Mouse (Mus musculus) kidney, adult 9 months (tissue): ENCODE measurements around the gene Tenm3.

Experiments used
- DNase-seq: peaks from one replicate; pipeline ENCODE4 v3.0.0; 2022

Tenm3 gene

DNA sequence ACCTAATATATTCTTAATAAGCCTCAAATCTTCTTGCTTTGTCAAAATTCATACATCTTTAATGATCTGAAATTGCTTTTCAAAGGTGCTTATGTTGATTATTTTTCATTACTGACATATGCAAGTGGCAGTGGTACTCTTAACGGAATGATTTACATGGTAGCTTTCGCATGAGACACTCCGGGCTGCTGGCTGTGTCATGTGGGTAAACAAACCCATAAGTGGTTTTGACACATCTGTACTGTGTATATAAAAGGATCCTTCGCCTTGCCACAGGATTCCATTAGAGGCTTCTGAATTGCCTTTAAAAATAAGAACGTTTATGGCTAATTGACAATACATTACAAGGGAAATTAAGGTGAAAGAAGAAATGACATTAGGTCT lies 529.8 kb downstream of the Tenm3 start:
- DNase-seq: no peak

DNA sequence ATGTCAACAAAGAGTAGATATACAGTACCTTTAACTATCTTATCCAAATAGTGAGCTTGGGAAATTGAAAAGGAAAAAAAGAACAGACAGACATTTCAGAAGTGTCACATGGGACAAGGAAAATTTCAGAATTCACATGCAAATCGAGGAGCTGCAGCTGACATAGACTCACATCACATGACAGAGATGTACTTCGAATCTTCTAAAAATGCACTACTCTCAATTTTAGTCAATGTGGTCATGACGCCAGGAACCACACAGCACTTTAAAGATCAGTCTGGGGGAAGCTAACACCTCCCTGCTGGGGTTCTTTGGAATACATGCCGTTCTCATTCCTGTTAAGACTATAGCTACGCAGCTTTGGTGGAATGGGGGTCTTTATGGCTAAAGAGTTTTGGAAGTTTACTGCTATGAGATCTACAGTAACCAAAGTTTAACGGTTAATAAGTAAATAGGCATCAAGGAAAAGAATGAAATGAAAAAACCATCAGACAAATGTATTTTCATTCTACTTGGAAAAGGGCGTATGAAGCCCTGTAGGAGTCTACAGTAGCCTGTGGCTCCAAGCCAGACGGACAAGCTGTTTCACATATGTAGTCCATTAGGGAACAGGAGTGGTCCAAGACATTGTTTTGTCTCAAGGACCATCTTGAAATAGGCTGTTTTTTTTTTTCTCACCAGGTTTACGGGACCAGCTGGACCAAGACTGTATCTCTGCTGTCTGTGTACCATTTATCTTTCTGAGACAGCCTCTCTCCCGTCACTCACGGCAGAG lies 530.4 kb downstream of the Tenm3 start:
- DNase-seq: no peak

DNA sequence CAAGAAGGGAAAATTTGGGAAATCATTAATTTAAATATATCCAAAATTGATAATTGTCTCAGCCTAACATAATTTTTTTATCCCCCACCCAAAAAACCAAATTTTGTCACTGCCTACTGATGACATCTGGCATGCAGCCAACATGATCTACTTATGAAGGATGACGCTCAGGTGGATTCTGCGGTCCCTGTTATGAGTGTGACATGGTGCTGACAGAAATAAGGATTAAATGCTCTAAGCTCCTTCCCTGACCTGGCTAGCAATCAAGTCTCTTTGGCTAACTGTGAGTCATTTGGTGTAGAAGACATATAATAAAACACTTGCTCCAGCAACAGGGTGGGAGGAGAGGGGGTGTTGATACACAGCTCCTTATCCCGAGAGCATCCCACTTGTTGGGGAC lies 532.0 kb downstream of the Tenm3 start:
- DNase-seq: no peak

DNA sequence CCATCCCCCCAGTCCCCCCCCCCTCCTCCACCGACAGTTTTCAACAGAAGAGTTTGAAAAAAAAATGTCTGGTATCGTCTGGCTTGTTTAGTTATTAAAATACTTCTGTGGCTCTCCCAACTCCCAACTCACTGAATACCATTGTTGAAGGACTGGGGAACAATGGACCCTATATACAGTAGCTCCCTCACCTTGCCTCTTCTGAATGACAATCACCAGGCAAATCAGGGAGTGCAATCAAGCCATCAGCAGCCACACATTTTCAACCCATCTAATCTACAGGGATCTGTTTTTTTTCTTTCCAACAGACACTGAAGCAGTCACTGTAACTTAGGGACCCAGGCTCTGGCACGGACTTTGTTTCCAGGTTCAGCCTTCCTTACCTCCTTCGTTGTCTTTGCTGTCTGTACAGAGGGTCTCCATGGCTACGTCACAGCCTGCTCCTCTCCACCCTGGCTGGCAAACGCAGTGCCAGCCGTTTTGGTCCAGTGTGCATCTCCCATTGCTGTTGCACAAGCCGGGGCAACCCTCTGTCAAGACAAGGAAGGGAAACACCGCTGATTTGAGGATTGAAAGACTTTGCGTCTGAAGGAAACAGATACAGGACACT lies 533.4 kb downstream of the Tenm3 start:
- DNase-seq: no peak

DNA sequence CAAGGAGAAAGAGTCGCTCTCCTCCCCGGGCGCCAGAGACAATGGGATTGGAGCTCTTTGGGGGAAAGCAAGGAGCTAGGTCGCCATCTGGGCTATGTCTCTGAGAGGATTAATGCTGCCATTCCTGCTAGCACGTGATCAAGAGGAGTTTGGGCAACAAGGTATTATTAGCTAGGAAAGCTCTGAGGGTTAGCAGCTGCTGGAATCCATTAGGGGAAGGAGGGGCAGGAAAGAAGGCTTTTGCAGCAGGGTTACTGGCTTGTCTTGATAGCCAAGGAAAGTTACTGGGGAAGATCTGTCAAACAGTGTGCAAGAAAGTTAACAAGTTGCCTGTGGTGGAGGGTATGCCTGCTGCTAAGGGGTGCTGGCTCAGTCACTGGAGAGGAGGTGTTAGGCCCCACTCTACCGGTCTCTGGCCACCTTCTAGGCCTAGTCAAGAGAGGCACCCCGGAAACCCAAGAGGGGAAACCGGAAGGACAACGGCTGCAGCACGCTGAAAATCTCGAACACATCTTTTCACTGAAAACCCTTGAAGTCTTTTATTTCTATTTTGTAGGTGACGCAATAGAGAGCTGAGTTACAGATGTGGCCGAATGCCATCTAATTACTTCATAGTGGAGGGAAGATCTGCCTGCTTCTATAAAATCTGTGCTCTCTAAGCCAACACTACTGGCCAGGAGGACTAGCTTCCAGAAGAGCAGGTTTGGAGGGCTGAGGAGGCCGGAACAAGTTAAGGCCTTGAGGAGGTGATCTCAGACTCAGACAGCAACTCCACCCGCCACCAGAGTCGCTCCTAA lies 534.4 kb downstream of the Tenm3 start:
- DNase-seq: no peak

DNA sequence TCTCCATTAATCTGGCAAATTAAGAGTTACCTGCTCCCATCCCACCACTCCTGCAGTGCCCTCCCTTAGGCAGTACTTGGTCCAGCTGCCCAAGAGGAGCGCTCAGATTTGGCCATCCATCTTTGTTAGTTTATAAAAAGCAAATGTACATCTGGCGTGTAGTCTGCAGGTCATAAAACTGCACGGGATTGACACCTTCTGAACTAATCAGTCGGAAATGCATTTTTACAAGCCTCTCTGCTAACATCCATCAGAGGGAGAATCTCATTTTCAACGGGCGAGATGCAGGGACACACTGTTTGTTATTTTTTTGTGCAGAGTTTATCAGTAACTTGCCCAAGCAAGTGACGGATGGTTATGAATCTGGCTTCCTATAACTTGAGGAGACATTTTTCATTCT lies 539.5 kb downstream of the Tenm3 start:
- DNase-seq: no peak

DNA sequence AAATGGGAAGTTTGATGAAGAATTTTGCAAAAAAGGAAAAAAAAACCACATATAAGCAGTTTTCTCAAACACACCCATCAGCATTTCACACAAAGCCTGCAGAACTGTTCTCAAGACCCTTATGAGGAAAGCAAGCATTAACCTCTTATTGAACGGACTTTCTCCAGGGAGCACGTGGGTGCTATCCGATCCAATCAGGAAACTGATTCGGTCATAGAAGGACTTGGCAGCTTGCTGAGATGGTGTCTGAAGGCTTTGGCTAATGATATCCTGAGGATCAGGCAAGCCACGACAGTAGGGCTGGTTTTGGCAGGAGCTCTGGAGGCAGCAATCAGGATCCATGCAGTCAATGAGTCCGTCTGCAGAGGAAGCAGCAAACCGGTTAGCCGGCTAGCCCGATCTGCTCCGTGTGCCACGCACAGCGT lies 543.1 kb downstream of the Tenm3 start:
- no peak for DNase-seq

DNA sequence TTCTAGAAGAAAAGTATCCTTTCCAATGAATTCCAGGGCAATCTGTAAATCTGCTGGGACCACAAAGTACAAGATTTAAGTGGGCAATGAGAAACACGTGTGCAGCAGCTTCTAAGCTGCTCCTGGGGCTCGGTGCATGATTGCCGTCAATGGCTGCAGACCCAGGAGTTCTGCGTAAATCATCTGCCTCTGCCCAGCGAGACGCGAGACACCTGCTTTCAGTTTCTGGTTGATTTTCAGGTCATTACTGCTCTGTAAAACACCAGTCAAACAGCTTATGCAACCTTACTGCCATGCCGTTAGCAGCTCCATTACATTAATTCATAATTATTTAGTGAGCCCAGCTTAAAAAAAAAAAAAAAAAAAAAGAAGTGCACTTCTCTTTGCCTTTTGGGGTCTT lies 543.7 kb downstream of the Tenm3 start:
- DNase-seq: no peak

DNA sequence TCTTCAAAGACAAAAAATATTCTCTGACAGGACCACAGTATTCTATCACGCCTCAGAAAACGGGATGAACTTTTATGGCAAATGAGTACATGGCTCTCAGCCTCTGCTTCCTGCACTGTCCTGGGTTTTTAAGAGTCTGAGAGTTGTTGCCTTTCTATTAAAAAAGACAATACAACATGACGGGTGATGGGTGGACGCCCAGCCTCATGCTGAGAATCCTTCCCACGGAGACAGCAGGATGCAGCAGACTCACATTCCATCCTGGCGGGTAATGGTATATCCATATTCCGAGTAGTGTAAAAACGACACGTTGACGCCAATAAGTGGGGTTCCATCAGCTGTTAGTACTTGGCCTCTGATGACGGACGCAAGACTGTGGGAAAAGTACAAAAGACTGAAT lies 544.4 kb downstream of the Tenm3 start:
- no peak for DNase-seq

DNA sequence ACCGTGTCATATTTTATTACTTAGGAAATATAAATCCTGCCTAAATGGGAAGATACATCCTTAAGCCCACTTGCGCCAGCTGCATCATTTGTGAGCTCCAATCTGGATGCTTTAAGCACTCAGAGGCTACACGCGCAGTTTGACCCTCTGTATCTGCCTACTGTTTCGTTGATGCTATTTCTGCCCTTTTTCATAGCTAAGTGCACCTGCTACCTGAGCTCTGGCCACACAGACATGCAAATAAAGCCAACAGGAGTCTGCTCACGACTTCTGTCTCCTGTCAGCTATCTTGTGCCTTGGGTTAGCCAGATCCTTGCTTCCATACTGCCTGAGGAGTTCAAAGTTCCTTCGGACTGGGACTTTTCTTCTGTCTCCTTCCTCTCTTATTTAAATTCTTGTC lies 547.4 kb downstream of the Tenm3 start:
- DNase-seq: no peak

DNA sequence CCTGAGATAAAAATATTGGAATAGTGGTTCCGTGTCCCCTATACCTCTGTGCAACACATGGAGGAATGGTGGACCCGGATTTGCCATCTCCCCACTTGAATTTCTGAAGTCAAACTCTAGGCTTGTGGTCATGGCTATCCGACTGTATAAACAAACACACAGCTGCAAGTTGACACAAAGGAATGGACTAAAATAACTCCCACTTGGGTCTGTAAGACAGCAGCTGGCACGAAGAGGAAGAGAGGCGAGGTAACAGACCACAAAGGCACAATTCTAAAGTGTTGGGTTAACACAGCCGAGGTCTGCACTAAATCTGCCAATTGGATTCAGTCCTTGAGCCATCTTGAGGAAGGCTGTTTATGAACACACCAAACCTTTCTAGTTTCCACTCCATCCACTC lies 548.2 kb downstream of the Tenm3 start:
- DNase-seq: no peak

DNA sequence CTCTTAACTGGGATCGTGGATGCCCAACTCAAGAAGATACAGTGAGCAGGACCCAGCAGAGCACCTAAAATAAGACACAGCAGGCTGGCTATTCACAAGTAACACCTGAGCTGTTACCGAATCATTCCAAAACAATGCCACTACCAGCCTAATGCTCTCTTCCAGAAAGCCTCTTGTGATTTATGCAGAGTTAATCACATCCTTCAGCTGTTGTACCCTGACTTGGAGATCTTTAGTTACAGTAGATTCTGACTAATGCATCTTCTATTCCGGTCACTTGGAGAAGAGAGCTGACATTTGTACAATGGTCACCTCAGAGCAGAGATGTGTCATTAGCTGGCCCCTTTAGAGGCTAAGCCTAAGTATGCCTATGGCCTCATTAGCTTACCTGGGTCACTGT lies 550.0 kb downstream of the Tenm3 start:
- DNase-seq: no peak

DNA sequence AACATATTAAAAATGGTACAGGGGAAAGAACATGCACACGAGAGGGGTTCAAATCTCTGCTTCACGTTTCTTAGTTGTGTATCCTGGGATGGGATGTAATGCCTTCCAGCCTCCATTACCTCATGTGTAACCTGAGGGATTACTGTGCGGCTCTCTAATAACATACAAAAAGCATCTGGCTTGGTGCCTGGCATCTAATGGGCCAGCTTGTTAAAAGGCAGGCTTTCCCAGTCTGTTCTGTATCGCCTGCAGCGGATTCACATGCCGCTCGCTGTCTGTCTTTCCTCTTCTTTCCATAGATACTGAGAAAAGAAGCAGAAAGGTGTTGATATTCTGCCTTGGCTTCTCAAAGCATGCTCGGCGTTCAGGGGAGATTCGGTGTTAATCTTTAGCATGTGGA lies 558.3 kb downstream of the Tenm3 start:
- DNase-seq: no peak

DNA sequence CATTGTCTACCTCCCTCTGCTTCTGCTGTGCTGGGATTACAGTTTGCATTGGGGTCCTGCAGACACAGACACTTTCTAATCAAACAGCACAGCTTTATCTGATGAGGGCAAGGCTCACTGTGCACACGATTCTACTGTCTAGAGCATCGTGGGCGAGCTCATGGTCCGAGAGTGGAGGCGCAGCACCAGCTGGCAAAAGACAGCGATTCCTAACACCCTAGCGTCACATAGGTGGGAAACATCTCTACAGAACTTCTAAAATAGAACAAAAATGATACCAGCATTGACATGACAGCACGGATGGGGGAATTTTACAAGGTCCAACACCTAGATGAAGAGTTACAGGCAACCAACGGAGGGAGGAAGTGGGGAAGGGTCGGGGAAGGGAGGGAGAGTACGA lies 561.9 kb downstream of the Tenm3 start:
- DNase-seq: no peak

DNA sequence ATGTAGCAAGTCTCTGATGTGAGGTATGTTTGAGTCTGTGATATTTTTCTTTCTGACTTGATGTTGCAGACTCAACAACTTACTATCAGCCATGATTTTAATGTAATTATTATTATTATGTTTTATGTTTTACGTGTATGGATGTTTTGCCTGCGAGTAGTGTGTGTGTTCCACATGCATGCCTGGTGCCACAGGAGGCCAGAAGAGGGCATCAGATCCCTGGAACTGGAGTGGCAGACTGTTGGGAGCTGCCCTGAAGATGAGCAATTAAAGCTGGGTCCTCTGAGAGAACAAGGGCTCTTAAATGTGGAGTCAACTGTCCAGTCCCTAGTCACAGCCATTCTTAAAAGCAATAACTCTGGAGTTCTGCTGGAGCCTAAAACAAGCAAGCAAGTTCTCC lies 564.4 kb downstream of the Tenm3 start:
- no peak for DNase-seq

DNA sequence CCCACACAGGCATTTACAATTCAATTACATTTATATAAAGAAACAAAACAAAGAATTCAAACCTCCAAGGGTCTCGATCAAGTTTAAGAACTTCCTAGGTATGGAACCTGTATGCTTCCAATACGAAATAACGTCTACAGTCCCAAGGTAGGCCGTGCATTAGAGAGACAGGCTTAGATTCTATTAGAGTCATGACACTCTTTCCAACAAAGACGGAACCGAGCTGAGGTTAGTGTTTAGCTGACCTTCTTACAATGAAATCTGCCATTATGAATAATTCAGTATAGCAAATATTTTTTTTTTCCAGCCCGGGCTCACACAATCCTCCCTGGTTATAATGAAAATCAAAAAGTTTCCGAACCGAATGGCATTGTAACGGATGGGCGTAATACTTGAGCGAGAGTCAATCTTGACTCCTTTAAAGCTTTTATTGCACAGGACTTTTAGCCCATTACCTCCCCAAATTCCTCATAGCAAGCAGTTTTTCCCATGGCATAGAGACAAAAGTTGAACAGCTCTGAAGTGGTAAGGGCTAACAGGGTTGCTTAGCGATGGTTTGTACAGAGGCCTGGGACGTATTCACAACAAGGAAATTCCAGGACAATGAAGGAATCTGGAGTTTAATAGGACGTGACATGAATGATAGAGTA lies 565.6 kb downstream of the Tenm3 start:
- no peak for DNase-seq

DNA sequence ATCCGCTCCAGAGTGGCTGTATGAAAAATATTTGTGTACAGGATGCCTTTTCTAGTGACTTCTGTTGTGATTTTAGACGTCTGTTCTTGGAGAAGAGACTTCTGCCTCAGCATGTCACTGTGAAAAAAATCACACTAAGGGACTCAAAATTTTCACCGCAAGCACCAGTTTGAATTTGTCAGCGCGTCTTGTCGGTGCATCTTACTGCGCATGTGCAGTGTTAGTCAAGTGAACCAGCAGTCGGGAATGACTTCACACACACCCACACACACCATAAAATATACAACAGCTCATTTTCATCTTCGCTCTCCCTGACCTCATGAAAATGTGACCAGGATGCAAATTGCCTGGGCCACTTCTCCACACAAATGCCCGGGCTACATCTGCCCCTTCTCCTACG lies 568.7 kb downstream of the Tenm3 start:
- DNase-seq: no peak

DNA sequence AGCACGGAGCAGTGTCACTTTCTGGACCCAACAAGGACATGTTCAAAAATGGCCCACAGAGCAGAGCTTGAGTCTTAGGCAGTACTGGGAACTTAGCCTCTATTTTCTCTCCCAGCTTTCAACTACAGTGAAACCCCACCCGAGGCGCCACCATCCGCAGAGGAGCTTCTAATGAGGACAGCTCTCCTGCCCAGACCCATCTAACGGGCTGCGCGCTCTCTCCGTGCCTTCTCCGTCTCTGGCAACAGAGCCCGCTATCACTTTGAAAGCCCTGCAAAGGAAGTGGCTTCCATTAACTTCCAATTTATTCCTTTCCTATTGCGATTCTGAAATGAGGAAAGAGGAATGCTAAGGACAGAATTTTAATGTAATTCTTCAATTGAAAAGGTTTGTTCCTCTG lies 569.2 kb downstream of the Tenm3 start:
- no peak for DNase-seq

DNA sequence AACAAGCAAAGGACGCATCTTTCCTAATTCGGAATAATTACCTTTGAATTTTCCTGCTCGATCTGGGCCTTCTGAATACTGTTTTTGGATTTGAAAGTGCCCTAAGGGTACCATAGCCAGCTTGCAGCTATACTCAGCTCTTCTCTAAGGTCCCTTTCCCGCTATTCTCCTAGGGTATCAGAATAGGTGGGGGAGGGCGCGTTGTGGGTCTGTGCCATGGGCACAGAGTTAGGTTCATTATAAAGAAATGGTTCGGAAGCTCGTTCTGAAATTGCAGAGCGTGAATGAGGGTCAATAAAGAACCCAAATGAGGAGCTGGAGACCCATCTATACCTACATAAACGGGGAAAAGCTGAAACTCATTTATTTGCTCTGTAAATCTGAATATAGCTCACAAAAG lies 575.1 kb downstream of the Tenm3 start:
- no peak for DNase-seq

DNA sequence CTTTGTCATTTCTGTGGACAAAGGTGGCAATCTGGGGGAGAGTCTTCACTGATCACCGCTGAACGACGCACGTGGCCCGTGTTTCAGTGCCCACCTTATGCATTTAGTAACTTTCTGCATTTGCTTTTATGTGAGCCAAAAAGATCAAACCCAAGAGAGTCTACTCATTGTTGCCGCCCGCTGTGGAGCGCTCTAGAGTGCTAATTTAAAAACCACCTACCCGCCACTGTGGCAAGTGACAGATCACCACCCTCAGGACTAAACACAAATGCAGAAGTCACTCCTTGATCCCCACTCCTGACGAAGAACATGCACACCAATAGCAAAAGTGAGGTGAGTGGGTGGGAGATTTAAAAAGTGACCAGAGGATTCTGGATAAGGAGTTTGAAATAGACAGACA lies 583.5 kb downstream of the Tenm3 start:
- no peak for DNase-seq

DNA sequence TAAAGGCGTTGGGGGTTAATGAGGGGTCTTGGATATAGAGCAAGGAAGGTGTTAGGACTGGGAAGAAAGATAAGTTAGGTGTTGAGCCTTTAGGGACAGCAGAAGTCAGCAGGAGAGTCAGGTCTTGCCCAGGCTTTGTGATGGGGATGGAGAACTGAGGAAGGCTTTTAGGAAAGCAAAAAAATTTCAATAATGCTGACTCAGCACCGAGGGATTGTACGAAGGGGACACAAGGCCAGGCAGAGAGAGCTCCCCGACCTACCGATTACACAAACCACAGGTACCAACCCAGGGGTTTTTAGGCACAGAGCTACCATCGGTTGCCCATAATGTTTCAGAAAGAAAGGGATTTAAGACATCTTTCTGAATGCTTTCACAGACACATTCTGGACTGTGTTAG lies 583.9 kb downstream of the Tenm3 start:
- DNase-seq: no peak

DNA sequence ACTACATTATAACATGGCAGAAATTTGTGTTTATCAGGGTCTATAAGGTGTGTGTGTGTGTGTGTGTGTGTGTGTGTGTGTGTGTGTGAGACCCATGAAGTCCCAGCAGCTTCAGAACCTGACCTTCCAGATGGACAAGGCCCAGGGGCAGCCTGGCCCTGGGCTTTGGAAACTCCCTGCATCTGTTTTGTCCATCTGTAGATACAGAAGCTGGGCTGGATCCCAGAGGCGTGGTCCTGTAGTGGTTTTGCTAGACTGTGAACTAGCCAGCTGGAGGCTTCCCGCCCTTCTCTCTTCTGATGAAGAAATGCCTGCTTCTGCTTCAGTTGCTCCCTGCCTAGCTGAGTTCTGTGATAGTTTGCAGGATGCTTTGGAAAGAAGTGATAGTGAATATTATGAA lies 599.9 kb downstream of the Tenm3 start:
- no peak for DNase-seq

DNA sequence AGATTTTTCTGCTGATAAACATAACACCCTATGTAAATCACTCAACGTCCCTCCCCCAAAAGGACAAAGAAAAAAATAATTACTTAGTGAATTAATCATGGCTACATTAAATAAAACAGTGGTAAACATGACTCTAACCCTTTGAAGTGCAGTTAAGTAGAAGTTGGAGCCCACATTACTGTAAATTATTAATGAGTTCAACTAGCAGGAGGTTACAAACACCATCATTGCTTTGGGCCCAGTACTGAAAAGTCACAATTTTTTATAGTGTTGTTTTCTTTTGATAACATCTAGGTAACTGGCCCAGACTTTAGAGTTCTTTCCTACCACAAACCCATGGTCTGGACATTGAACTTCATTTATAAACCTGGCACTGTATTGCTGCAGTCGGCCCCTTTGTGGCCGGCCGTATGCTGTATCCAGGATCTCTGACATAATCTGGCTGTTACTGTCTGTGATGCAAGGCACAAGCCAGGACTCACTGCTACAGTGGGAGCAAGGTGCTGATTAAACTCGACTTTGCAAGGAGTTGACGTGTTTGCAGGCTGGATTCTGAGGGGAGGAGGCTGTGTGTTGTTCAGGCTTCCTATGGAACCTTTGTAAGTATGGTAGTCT lies 602.7 kb downstream of the Tenm3 start:
- DNase-seq: peak; percentile 9
